Mouse (Mus musculus) MEL (cell line): ENCODE data around the gene Gopc. TPM values are rescaled to one million over a fixed set of nuclear protein-coding genes. Genes with fewer than 3 reads are reported as not detected.

Source experiments
- DNase-seq: peaks from one replicate; pipeline ENCODE4 v3.0.0; 2011; ENCODE audit warnings: low read depth, low spot score
- H3K27ac ChIP-seq: 2 replicates; pipeline ENCODE4 v1.5.1; 2012; ENCODE audit warnings: low read depth, mild to moderate bottlenecking, control low read depth, low read length, moderate library complexity; ENCODE audit not compliant: control insufficient read depth
- H3K27me3 ChIP-seq, 2 experiments: fragments of 150-350 bp in 1 of 2; sonication (generic) in 1 of 2; 2 replicates each; pipeline ENCODE4 v1.6.1; 2012; ENCODE audit warnings: low read length in 2 of 2, mild to moderate bottlenecking in 2 of 2, improper control_type of control experiment in 1 of 2, moderate library complexity in 1 of 2; ENCODE audit not compliant: insufficient read depth in 2 of 2, control insufficient read depth in 1 of 2
- H3K36me3 ChIP-seq, 2 experiments: 2 replicates each; pipeline ENCODE4 v1.6.1; 2012 to 2014; ENCODE audit warnings: low read length in 2 of 2, improper control_type of control experiment in 1 of 2, inconsistent platforms in 1 of 2, mild to moderate bottlenecking in 1 of 2; ENCODE audit not compliant: insufficient read depth in 2 of 2, control insufficient read depth in 1 of 2
- H3K4me1 ChIP-seq, 2 experiments: fragments of 150-350 bp in 1 of 2; sonication (generic) in 1 of 2; 2 replicates each; pipeline ENCODE4 v1.6.1; 2012; ENCODE audit warnings: low read length in 2 of 2, improper control_type of control experiment in 1 of 2, mild to moderate bottlenecking in 1 of 2; ENCODE audit not compliant: insufficient read depth in 2 of 2, control insufficient read depth in 1 of 2
- H3K4me3 ChIP-seq, 2 experiments: fragments of 150-350 bp in 1 of 2; sonication (generic) in 1 of 2; 2 replicates each; pipeline ENCODE4 v1.5.1; 2012; ENCODE audit warnings: low read depth in 2 of 2, low read length in 2 of 2, mild to moderate bottlenecking in 2 of 2, moderate library complexity in 2 of 2, control low read depth in 1 of 2, improper control_type of control experiment in 1 of 2; ENCODE audit not compliant: control insufficient read depth in 1 of 2, insufficient read depth in 1 of 2
- H3K79me2 ChIP-seq: 2 replicates; pipeline ENCODE4 v1.6.1; 2012; ENCODE audit warnings: mild to moderate bottlenecking, low read length, moderate library complexity; ENCODE audit not compliant: control insufficient read depth, poor library complexity, insufficient read depth
- H3K9ac ChIP-seq: 2 replicates; pipeline ENCODE4 v1.6.1; 2012; ENCODE audit warnings: low read depth, mild to moderate bottlenecking, control low read depth, low read length, moderate library complexity; ENCODE audit not compliant: control insufficient read depth, poor library complexity, severe bottlenecking
- H3K9me3 ChIP-seq: fragments of 150-350 bp; sonication (generic); replicated peaks from 2 replicates; pipeline ENCODE4 v1.6.1; 2012; ENCODE audit warnings: mild to moderate bottlenecking, low read length, improper control_type of control experiment, moderate library complexity; ENCODE audit not compliant: insufficient read depth
- CHD2 ChIP-seq: IDR thresholded peaks from 2 replicates; pipeline ENCODE4 v1.6.1; 2011; ENCODE audit warnings: low read length, improper control_type of control experiment
- CTCF ChIP-seq, 3 experiments: IDR thresholded peaks in 2 of 3; conservative IDR thresholded peaks in 1 of 3; 2 replicates each; pipeline ENCODE4 v1.5.1; 2011 to 2012; ENCODE audit warnings: low read length in 3 of 3, low read depth in 2 of 3, mild to moderate bottlenecking in 2 of 3, improper control_type of control experiment in 1 of 3, inconsistent platforms in 1 of 3, mixed read lengths in 1 of 3, moderate library complexity in 1 of 3; ENCODE audit not compliant: control insufficient read depth in 1 of 3, insufficient read depth in 1 of 3, poor library complexity in 1 of 3, severe bottlenecking in 1 of 3
- ELF1 ChIP-seq: IDR thresholded peaks from 2 replicates; pipeline ENCODE4 v1.6.1; 2014; ENCODE audit warnings: low read depth, mild to moderate bottlenecking, inconsistent platforms, low read length, improper control_type of control experiment, moderate library complexity
- GATA1 ChIP-seq: IDR thresholded peaks from 2 replicates; pipeline ENCODE4 v1.6.1; 2011; ENCODE audit warnings: low read depth, low read length, improper control_type of control experiment
- HCFC1 ChIP-seq: IDR thresholded peaks from 2 replicates; pipeline ENCODE4 v1.6.1; 2012; ENCODE audit warnings: low read depth, mild to moderate bottlenecking, inconsistent platforms, low read length, improper control_type of control experiment, moderate library complexity
- JUND ChIP-seq: IDR thresholded peaks from 2 replicates; pipeline ENCODE4 v1.6.1; 2011; ENCODE audit warnings: low read depth, mild to moderate bottlenecking, improper control_type of control experiment, low read length
- MAFK ChIP-seq: IDR thresholded peaks from 2 replicates; pipeline ENCODE4 v1.6.1; 2011; ENCODE audit warnings: low read depth, mild to moderate bottlenecking, low read length, improper control_type of control experiment, borderline replicate concordance
- MAZ ChIP-seq: IDR thresholded peaks from 2 replicates; pipeline ENCODE4 v1.6.1; 2012; ENCODE audit warnings: low read depth, mild to moderate bottlenecking, inconsistent platforms, low read length, improper control_type of control experiment
- MXI1 ChIP-seq: IDR thresholded peaks from 2 replicates; pipeline ENCODE4 v1.6.1; 2011; ENCODE audit warnings: mild to moderate bottlenecking, low read depth, low read length, improper control_type of control experiment
- MYC ChIP-seq: IDR thresholded peaks from 2 replicates; pipeline ENCODE4 v1.6.1; 2011; ENCODE audit warnings: low read depth, mild to moderate bottlenecking, low read length, improper control_type of control experiment, moderate library complexity
- NRF1 ChIP-seq: IDR thresholded peaks from 2 replicates; pipeline ENCODE4 v1.6.1; 2014; ENCODE audit warnings: low read depth, mild to moderate bottlenecking, inconsistent platforms, low read length, improper control_type of control experiment, moderate library complexity; ENCODE audit not compliant: poor library complexity, insufficient read depth, severe bottlenecking
- POLR2A ChIP-seq, 2 experiments: IDR thresholded peaks; 2 replicates each; pipeline ENCODE4 v1.6.1; 2011 to 2012; ENCODE audit warnings: low read length in 2 of 2, mild to moderate bottlenecking in 2 of 2, control low read depth in 1 of 2, improper control_type of control experiment in 1 of 2, low read depth in 1 of 2, moderate library complexity in 1 of 2; ENCODE audit not compliant: control insufficient read depth in 1 of 2, insufficient read depth in 1 of 2, poor library complexity in 1 of 2
- POLR2AphosphoS2 ChIP-seq: IDR thresholded peaks from 2 replicates; pipeline ENCODE4 v1.6.1; 2011; ENCODE audit warnings: low read length, improper control_type of control experiment
- RAD21 ChIP-seq: IDR thresholded peaks from 2 replicates; pipeline ENCODE4 v1.6.1; 2011; ENCODE audit warnings: mild to moderate bottlenecking, low read depth, low read length, improper control_type of control experiment
- SIN3A ChIP-seq: IDR thresholded peaks from 2 replicates; pipeline ENCODE4 v1.6.1; 2012; ENCODE audit warnings: low read length, improper control_type of control experiment, inconsistent platforms
- SMC3 ChIP-seq: IDR thresholded peaks from 2 replicates; pipeline ENCODE4 v1.6.1; 2011; ENCODE audit warnings: low read depth, low read length, improper control_type of control experiment
- TAL1 ChIP-seq: IDR thresholded peaks from 2 replicates; pipeline ENCODE4 v1.6.1; 2012; ENCODE audit warnings: mild to moderate bottlenecking, inconsistent platforms, low read length, moderate library complexity, mixed read lengths
- USF1 ChIP-seq: IDR thresholded peaks from 2 replicates; pipeline ENCODE4 v1.6.1; 2014; ENCODE audit warnings: low read depth, mild to moderate bottlenecking, inconsistent platforms, low read length, improper control_type of control experiment, moderate library complexity
- ZC3H11A ChIP-seq: IDR thresholded peaks from 2 replicates; pipeline ENCODE4 v1.6.1; 2012; ENCODE audit warnings: low read depth, mild to moderate bottlenecking, inconsistent platforms, low read length, improper control_type of control experiment
- ZNF384 ChIP-seq: IDR thresholded peaks from 2 replicates; pipeline ENCODE4 v1.6.1; 2012; ENCODE audit warnings: low read depth, mild to moderate bottlenecking, inconsistent platforms, low read length, improper control_type of control experiment
- polyA plus RNA-seq, 2 experiments: library from polyadenylated mRNA; stranded (reverse) in 1 of 2; unstranded in 1 of 2; fragments of >175 nt in 1 of 2; fragments of >200 nt in 1 of 2; gene quantifications; 2 replicates each; pipeline versions ENCODE4 v1.2.1 to v1.2.4; 2012; ENCODE audit warnings: low replicate concordance in 2 of 2, low read depth in 1 of 2; ENCODE audit not compliant: insufficient read length in 2 of 2, insufficient read depth in 1 of 2, missing spikeins in 1 of 2
- total RNA-seq: library from RNA; depleted of rRNA; stranded (reverse); fragments of 300-350 nt; gene quantifications from 2 replicates; pipeline ENCODE4 v1.2.3, GENCODE M21; 2012

Gopc gene
- total and polyA plus RNA-seq, 3 experiments = 6.2 to 8.2 TPM; not detected in 1

- DNase-seq = peak; percentile 73
Observed at GRCm38 (mm10) chr10:52384823-52385610, 3.1 kb upstream of the Gopc start.

DNA sequence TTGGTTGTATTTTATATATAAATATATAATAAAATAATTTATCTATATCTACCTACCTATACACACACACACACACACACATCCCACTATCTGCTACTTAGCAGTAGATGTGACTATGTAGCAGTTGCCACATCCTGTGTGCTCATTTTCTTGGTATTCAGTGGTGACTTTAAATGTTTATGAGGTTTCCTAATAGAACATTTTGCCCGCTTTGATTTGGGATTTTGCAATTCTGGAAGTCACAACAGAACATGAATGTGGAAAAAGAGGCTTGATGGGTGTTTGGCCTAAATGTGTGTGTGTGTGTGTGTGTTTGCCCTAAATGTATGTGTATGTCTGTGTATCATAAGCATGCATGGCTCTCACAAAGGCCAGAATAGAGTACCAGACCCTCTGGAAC, 1.6 kb upstream of the Gopc start:
- peaks cover 0 to 19% of the 10 kb centered on the region in 2 experiments; a peak in 2 of 4 replicates for H3K36me3 ChIP-seq
- H3K9ac ChIP-seq = no peak overlapping the region
- no peak overlapping the region for H3K27ac ChIP-seq
- DNase-seq = no peak
- H3K4me3 ChIP-seq = peak overlapping the region in 1 of 2 experiments; percentile 85; a peak in 2 of 4 replicates
- no peaks in the 10 kb centered on the region for H3K27me3 ChIP-seq
- no peak for TF ChIP-seq SMC3
- no peak for TF ChIP-seq GATA1
- no peak for TF ChIP-seq MYC
- TF ChIP-seq CTCF (IDR thresholded peaks at IDR 0.05 in 2 of 3, conservative IDR thresholded peaks at IDR 0.05 in 1 of 3; ENCODE audit: control insufficient read depth in 1 of 3, insufficient read depth in 1 of 3, low read depth in 2 of 3, low read length in 3 of 3, poor library complexity in 1 of 3, severe bottlenecking in 1 of 3) = no peak
- no peak for TF ChIP-seq NRF1
- no peak for TF ChIP-seq MAZ
- TF ChIP-seq POLR2A (IDR thresholded peaks at IDR 0.05; ENCODE audit: control insufficient read depth in 1 of 2, insufficient read depth in 1 of 2, low read depth in 1 of 2, low read length in 2 of 2, poor library complexity in 1 of 2) = no peak
- TF ChIP-seq TAL1 = no peak
- no peak for TF ChIP-seq HCFC1
- TF ChIP-seq ZNF384 = no peak
- no peak for TF ChIP-seq CHD2
- peaks cover 0 to 21% of the 10 kb centered on the region in 2 experiments; a peak in 2 of 4 replicates for H3K4me1 ChIP-seq
- H3K9me3 ChIP-seq = no peaks in the 10 kb centered on the region
- peaks cover 11% of the 10 kb centered on the region for H3K79me2 ChIP-seq

More at GRCm38 (mm10) chr10:52384823-52385610, 3.1 kb upstream of the Gopc start:
- Histone ChIP-seq H3K79me2 (peaks cover 11% of the 10 kb centered on the region), H3K27ac (no peak overlapping the region), H3K4me3 (no peak overlapping the region), H3K27me3 (no peaks in the 10 kb centered on the region), H3K4me1 (peaks cover 0 to 21% of the 10 kb centered on the region in 2 experiments; a peak in 2 of 4 replicates), H3K36me3 (peaks cover 0 to 14% of the 10 kb centered on the region in 2 experiments; a peak in 2 of 4 replicates), H3K9me3 (no peaks in the 10 kb centered on the region), H3K9ac (no peak overlapping the region)
- TF ChIP-seq ZC3H11A (peak; percentile 91), JUND (peak; percentile 38; the same call in 1 of the 2 replicates), CTCF (IDR thresholded peaks at IDR 0.05 in 2 of 3, conservative IDR thresholded peaks at IDR 0.05 in 1 of 3; ENCODE audit: control insufficient read depth in 1 of 3, insufficient read depth in 1 of 3, low read depth in 2 of 3, low read length in 3 of 3, poor library complexity in 1 of 3, severe bottlenecking in 1 of 3) (peak; percentile 63 to 95 (median 82)), POLR2AphosphoS2 (no peak), ELF1 (no peak), SMC3 (peak; percentile 91), USF1 (0 out of 2 replicates have a peak, but pooled peaks have one; percentile 21), MAFK (no peak), RAD21 (peak; percentile 97), MXI1 (peak; percentile 56; the same call in 1 of the 2 replicates), SIN3A (peak; percentile 49)
